Mouse (Mus musculus): ENCODE data around the gene Stat4.

DNA sequence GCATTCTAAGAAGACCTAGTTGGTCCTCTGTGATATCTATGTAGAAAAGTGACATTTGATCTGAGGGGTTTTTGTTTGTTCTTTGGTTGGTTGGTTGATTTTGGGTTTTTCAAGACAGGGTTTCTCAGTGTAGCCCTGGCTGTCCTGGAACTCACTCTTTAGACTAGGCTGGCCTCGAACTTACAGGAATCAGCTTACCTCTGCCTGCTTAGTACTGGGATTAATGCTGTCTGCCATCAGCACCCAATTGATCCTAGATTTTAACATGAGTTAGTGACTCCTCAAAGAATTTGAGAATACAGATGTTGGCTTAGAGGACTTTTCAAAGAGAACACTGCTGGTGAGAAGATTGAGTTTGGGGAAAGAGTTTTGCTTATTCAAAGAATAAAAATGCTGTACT lies 130.8 kb downstream of the Stat4 start:
- TF ChIP-seq GATA1 (IDR thresholded peaks at IDR 0.05; ENCODE audit: borderline replicate concordance, low read length) (no peak), FLI1 (IDR thresholded peaks at IDR 0.05; ENCODE audit: low read length) (no peak)
